Mouse (Mus musculus) heart, embryonic 16.5 days (tissue): ENCODE data around the gene Dennd6a. TPM values are rescaled to one million over a fixed set of nuclear protein-coding genes. Genes with fewer than 3 reads are reported as not detected.

Source experiments
- ATAC-seq: fragments of 200-750 bp; cut with Nextera tagmentation; replicated peaks from 2 replicates; pipeline ENCODE4 v1.8.0; 2017; ENCODE audit warnings: moderate number of reproducible peaks; ENCODE audit not compliant: insufficient read depth, low FRiP score; ENCODE audit errors: extremely low read depth
- H3K27ac ChIP-seq: fragments of 300-500 bp; sonication (generic); 2 replicates; pipeline ENCODE4 v1.5.1; 2014; ENCODE audit warnings: mild to moderate bottlenecking, low read length, control low read depth, moderate library complexity
- H3K27me3 ChIP-seq: fragments of 300-500 bp; sonication (generic); 2 replicates; pipeline ENCODE4 v1.6.1; 2014; ENCODE audit warnings: low read length, mixed read lengths; ENCODE audit not compliant: control insufficient read depth, insufficient read depth
- H3K36me3 ChIP-seq: fragments of 300-500 bp; sonication (generic); 2 replicates; pipeline ENCODE4 v1.6.1; 2014; ENCODE audit not compliant: control insufficient read depth, insufficient read depth
- H3K4me1 ChIP-seq: fragments of 300-500 bp; sonication (generic); 2 replicates; pipeline ENCODE4 v1.6.1; 2014; ENCODE audit warnings: low read length, mixed read lengths; ENCODE audit not compliant: control insufficient read depth, insufficient read depth
- H3K4me2 ChIP-seq: fragments of 300-500 bp; sonication (generic); 2 replicates; pipeline ENCODE4 v1.6.1; 2014; ENCODE audit warnings: low read depth, mild to moderate bottlenecking, control low read depth, low read length
- H3K4me3 ChIP-seq: fragments of 300-500 bp; sonication (generic); 2 replicates; pipeline ENCODE4 v1.5.1; 2014; ENCODE audit warnings: mild to moderate bottlenecking, control low read depth, low read length
- H3K9ac ChIP-seq: fragments of 300-500 bp; sonication (generic); 2 replicates; pipeline ENCODE4 v1.6.1; 2014; ENCODE audit warnings: low read length, control low read depth
- H3K9me3 ChIP-seq: fragments of 300-500 bp; sonication (generic); replicated peaks from 2 replicates; pipeline ENCODE4 v1.6.1; 2016; ENCODE audit warnings: low read length; ENCODE audit not compliant: control insufficient read depth
- WGBS: fragments of 180-500 bp; shearing (Covaris S2); extraction: QIAGEN DNeasy Blood & Tissue Kit; methylation state at CpG from one replicate; pipeline ENCODE4 v1.1.7; 2014; 5-methylcytosine and 5-hydroxymethylcytosine counted together
- polyA plus RNA-seq: library from polyadenylated mRNA; unstranded; fragments of >200 nt; fragmentation: Nextera tagmentation; extraction: Ambion mirVana; gene quantifications from 2 replicates; pipeline ENCODE4 v1.2.1, GENCODE M21; 2015

Dennd6a gene
- polyA plus RNA-seq, 1 experiment from 2014 or later, result 21.3 TPM

GRCm38 (mm10) chr14:26626605-26627140 lies 53.0 kb downstream of the Dennd6a start:
- Histone ChIP-seq H3K4me1 (no peaks in the 10 kb centered on the region; the same call in 1 of the 2 replicates), H3K9ac (no peak overlapping the region), H3K4me2 (no peak overlapping the region), H3K36me3 (peaks cover 44% of the 10 kb centered on the region), H3K4me3 (no peak overlapping the region), H3K27me3 (no peaks in the 10 kb centered on the region), H3K9me3 (no peaks in the 10 kb centered on the region), H3K27ac (no peak overlapping the region)
- ATAC-seq, result no peak
- WGBS, result 83% methylated on average over 5 of the region's 5 CpGs

GRCm38 (mm10) chr14:26637025-26637850 lies 63.6 kb downstream of the Dennd6a start:
- Histone ChIP-seq H3K4me2 (peak overlapping the region; percentile 70), H3K9me3 (no peaks in the 10 kb centered on the region), H3K4me1 (peaks cover 18% of the 10 kb centered on the region), H3K27ac (peak overlapping the region; percentile 95), H3K4me3 (peak overlapping the region; percentile 68), H3K9ac (peak overlapping the region; percentile 68), H3K27me3 (no peaks in the 10 kb centered on the region), H3K36me3 (peaks cover 3% of the 10 kb centered on the region; the same call in 1 of the 2 replicates)
- WGBS, result 18% methylated on average over 17 of the region's 17 CpGs
- no peak; the same call in 1 of the 2 replicates for ATAC-seq

- H3K36me3 ChIP-seq, result no peaks in the 10 kb centered on the region
- peak within 1 kb of the TSS; percentile 95 for H3K9ac ChIP-seq
- peaks cover 20% of the 10 kb centered on the region for H3K4me1 ChIP-seq
- peak; percentile 99 for ATAC-seq
- peak within 1 kb of the TSS; percentile 96 for H3K27ac ChIP-seq
- no peaks in the 10 kb centered on the region for H3K27me3 ChIP-seq
- peak within 1 kb of the TSS; percentile 68 for H3K4me3 ChIP-seq
- no peaks in the 10 kb centered on the region for H3K9me3 ChIP-seq
- peak within 1 kb of the TSS; percentile 75 for H3K4me2 ChIP-seq
- WGBS, result under 1% methylated on average over 83 of the region's 83 CpGs
Observed at GRCm38 (mm10) chr14:26637851-26638707, 64.4 kb downstream of the Dennd6a start, which contains the start of gene Arf4. Gene Arf4, plus strand, starts transcription at chr14:26638074.

GRCm38 (mm10) chr14:26638708-26639084 lies 65.0 kb downstream of the Dennd6a start:
- no peaks in the 10 kb centered on the region for H3K9me3 ChIP-seq
- ATAC-seq, result peak; percentile 14; the same call in 1 of the 2 replicates
- peak overlapping the region; percentile 68 for H3K4me3 ChIP-seq
- H3K27me3 ChIP-seq, result no peaks in the 10 kb centered on the region
- H3K4me2 ChIP-seq, result peak overlapping the region; percentile 75
- no peaks in the 10 kb centered on the region for H3K36me3 ChIP-seq
- peaks cover 24% of the 10 kb centered on the region for H3K4me1 ChIP-seq
- peak overlapping the region; percentile 96 for H3K27ac ChIP-seq
- WGBS, result under 1% methylated on average over 14 of the region's 16 CpGs
- H3K9ac ChIP-seq, result peak overlapping the region; percentile 95

- 4% methylated on average over 11 of the region's 11 CpGs for WGBS
- peak overlapping the region; percentile 75 for H3K4me2 ChIP-seq
- no peaks in the 10 kb centered on the region for H3K36me3 ChIP-seq
- no peak for ATAC-seq
- peaks cover 24% of the 10 kb centered on the region for H3K4me1 ChIP-seq
- peak overlapping the region; percentile 95 for H3K9ac ChIP-seq
- H3K27me3 ChIP-seq, result no peaks in the 10 kb centered on the region
- no peaks in the 10 kb centered on the region for H3K9me3 ChIP-seq
- peak overlapping the region; percentile 96 for H3K27ac ChIP-seq
- H3K4me3 ChIP-seq, result peak overlapping the region; percentile 68
Observed at GRCm38 (mm10) chr14:26639251-26639650, 65.6 kb downstream of the Dennd6a start.

GRCm38 (mm10) chr14:26639961-26640360 lies 66.3 kb downstream of the Dennd6a start:
- H3K9ac ChIP-seq, result peak overlapping the region; percentile 95
- peak overlapping the region; percentile 68 for H3K4me3 ChIP-seq
- H3K27ac ChIP-seq, result no peak overlapping the region
- ATAC-seq, result no peak
- peak overlapping the region; percentile 75 for H3K4me2 ChIP-seq
- H3K9me3 ChIP-seq, result no peaks in the 10 kb centered on the region
- WGBS, result 39% methylated on average over 2 of the region's 2 CpGs
- H3K27me3 ChIP-seq, result no peaks in the 10 kb centered on the region
- no peaks in the 10 kb centered on the region for H3K36me3 ChIP-seq
- H3K4me1 ChIP-seq, result peaks cover 24% of the 10 kb centered on the region

- no peaks in the 10 kb centered on the region for H3K27me3 ChIP-seq
- H3K4me3 ChIP-seq, result no peak overlapping the region
- WGBS, result 26% methylated on average over 3 of the region's 3 CpGs
- H3K27ac ChIP-seq, result no peak overlapping the region
- peaks cover 32% of the 10 kb centered on the region for H3K4me1 ChIP-seq
- ATAC-seq, result no peak
- no peaks in the 10 kb centered on the region for H3K36me3 ChIP-seq
- no peaks in the 10 kb centered on the region for H3K9me3 ChIP-seq
- H3K4me2 ChIP-seq, result no peak overlapping the region
- H3K9ac ChIP-seq, result no peak overlapping the region
Observed at GRCm38 (mm10) chr14:26643006-26643624, 69.5 kb downstream of the Dennd6a start.

- WGBS, result 51% methylated on average over 5 of the region's 5 CpGs
- Histone ChIP-seq H3K27me3 (no peaks in the 10 kb centered on the region), H3K36me3 (peaks cover 1% of the 10 kb centered on the region), H3K9me3 (no peaks in the 10 kb centered on the region), H3K27ac (no peak overlapping the region), H3K4me1 (peaks cover 24% of the 10 kb centered on the region), H3K9ac (no peak overlapping the region; the same call in 1 of the 2 replicates), H3K4me2 (no peak overlapping the region), H3K4me3 (no peak overlapping the region)
- no peak for ATAC-seq
Observed at GRCm38 (mm10) chr14:26645989-26646650, 72.5 kb downstream of the Dennd6a start.
